Mouse (Mus musculus) layer of hippocampus, postnatal 10 days (tissue): ENCODE measurements around the gene Twf2. TPM values are rescaled to one million over a fixed set of nuclear protein-coding genes. Genes with fewer than 3 reads are reported as not detected.

Experiments
- DNase-seq, 2 experiments: peaks; one replicate each; pipeline ENCODE4 v3.0.0; 2021; ENCODE audit warnings: low spot score in 2 of 2
- total RNA-seq, 2 experiments: library from RNA; stranded (reverse); gene quantifications; 2 replicates each; pipeline ENCODE4 v1.2.3; 2021

Twf2 gene
- total RNA-seq, 2 experiments from 2014 or later: 40.8 to 41.3 TPM

DNA sequence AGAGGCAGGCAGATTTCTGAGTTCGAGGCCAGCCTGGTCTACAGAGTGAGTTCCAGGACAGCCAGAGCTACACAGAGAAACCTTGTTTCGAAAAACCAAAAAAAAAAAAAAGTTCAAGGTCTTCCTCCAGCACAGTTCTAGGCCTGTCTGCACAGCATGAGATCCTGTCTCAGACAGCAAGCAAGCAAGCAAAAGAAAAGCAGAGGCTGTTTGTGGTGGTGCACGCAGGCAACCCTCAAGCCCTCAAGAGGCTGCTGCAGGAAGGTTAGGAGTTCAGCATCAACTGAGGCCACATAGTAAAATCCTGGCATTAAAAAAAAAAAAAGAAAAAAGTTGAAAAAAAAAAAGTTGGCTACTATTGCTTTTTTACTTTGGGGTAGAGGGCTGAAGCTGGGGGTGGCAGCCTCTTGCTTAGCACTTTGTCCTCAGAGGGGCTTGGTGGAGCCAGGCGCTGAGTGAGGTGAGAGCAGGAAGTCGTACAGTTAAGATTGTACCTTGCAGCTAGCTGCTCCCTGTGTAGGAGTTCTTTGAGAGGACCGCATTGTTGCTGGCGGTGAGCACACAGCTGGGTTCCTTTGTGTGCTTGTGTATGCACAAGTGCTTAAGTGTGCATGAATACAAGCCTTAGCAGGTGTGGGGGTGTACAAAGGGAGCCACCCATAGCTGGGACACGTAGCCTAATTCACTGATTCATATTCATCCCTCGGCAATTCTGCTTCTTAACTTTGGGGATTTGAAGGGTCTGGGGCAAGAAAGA lies 8.1 kb downstream of the Twf2 start:
- no peak for DNase-seq

DNA sequence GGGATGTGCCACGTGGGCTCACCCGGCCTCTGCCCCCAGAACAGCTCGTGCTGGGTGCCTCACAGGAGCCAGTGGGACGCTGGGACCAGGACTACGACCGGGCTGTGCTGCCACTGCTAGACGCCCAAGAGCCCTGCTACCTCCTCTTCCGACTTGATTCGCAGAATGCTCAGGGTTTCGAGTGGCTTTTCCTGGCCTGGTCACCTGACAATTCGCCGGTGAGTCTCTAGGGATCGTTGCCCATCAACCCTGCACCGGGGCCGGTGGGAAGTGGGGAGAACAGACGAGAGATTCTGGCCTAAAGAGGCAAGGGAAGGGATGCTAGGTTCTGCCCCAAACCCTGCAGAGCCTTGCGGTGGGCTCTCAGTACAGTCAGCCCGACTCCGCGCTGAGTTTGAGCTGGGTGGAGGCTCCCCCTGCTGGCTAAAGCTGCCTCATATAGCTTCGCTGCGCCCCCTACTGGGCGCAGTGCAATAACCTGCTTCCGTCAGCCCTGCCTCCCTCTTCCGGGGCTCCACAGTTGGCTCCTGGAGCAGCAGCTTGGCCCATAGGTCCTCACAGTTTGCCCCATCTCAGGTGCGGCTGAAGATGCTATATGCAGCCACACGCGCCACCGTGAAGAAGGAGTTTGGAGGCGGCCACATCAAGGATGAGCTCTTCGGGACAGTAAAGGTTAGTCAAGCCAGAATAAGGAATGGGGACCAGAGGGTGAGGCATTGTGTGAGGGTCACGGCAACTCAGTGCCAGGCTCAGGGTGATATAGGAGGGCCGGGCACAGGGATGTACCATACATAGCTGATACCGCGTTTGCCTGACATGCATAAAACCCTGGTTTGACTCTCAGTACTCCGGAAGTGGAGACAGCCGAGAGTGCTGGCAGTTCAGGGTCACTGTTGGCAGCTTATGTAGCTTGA lies 9.0 kb downstream of the Twf2 start:
- peak; percentile 87 to 91 for DNase-seq

DNA sequence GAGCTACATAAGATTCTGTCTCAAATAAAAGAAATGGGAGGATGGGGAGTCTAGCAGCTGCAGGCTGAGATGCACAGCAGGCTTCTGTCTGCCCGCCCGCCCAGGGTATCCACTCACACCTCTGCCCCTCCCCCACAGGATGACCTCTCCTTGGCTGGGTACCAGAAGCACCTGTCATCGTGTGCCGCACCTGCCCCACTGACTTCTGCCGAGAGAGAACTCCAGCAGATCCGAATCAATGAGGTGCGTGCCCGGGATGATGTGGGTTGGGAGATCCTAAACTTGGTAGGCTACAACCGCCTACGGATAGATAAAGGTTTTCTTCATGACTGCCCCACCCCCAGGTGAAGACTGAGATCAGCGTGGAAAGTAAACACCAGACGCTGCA lies 9.7 kb downstream of the Twf2 start:
- no peak for DNase-seq

DNA sequence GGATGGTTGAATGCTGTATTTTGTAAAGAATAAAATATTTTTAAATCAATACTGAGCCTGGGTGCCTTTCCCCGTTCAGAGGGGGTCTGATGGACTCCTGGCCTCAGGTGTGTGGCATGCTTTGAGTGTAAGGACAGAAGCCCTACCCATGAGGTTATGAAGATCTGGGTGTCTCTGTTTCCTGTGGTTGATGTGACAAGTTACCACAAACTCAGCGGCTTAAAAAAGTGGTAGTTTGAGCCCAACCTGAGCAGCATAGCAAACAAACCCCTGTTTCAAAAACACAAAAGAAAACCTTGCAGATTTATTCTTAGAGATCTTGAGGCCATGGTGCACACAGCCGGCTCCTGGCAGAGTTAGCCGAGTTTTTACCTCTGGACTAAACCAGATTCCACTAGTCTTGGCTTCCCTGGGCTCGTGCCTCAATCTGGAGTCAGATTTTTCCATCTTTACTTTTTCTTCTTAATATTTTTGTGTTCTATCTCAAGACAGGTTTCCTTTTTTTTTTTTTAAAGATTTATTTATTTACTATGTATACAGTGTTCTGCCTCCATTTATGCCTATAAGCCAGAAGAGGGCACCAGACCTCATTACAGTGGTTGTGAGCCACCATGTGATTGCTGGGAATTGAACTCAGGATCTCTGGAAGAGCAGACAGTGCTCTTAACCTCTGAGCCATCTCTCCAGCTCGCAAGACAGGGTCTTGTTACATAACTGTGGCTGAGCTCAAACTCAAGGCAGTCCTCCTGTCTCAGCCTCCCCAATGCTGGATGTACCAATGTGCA lies 12.6 kb downstream of the Twf2 start:
- DNase-seq: no peak

DNA sequence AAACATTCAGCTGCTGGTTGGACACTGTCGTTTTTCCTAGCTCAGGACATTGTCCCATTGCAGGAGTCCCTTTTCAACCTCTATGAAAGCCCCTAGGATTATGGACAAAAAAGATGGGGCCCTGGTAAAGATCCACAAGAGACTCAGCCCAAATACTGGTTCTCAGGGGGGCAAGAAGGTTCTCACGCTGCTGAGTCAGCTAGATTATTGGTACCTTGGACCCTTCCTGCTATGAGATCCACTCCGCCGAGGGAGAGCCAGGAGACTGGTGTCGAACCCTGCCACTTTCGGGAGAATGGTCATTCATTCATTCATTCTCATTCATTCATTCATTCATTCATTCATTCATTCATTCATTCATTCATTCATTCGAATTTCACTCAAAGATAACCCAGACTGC lies 14.1 kb downstream of the Twf2 start:
- no peak for DNase-seq

DNA sequence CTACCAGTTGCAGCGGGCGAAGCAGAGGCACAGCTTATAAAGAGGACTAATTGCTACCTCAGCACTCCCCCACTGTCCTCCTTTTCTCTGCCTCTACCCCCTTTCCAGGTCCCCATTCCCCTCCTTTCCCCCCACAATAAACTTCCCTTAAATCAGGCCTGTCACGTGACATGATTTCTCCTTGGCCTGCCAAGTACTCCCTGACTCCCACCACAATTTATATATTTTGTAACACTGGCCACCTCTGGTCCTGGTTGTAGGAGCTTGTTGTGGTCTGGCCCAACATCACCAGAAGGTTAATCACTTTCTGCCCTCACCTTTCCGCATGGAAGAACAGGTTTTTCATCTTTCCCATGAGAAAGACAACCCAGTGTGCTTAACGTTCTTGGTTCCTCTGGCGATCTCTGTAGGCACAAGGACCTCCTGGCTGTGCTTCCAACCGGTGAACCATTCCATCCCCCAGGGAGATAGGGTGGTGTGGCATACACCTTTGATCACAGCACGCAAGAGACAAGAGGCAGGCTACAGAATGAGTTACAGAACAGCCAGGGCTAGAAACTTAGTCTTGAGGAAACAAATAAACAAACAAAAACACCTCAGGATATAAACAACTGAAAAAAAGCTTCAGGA lies 18.1 kb downstream of the Twf2 start:
- DNase-seq: no peak

DNA sequence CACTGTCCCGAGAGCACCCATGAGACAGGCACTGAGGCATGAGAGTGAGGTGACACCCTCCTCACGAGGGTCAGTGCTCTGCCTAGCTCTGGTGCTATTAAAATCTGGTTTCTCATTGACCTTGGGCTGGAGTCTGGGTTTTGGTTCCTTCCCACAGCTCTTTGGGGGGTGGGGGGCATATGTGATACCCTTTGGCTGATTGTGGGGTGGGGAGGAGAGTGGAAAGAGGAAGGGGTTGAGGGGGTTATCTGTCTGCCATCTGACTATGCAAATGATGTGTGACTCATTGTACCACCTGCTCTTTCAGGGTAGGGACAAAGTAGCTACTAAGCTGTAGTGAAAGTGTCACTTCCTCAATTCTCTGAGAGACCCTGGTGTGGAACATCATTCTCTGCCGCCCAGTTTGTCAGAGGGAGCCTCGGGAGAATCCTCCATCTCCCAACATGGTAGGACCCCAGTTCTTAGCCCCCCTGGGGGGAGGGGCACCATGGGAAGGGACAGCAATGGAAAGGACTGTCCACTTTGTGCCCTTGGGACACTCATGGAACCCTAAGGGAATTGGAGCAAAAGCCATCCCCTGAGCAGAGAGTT lies 19.4 kb downstream of the Twf2 start, which contains the start of gene Tlr9:
Gene Tlr9 (plus strand): TSS at position 338 of the 591 bp plus-strand sequence.
- no peak for DNase-seq

DNA sequence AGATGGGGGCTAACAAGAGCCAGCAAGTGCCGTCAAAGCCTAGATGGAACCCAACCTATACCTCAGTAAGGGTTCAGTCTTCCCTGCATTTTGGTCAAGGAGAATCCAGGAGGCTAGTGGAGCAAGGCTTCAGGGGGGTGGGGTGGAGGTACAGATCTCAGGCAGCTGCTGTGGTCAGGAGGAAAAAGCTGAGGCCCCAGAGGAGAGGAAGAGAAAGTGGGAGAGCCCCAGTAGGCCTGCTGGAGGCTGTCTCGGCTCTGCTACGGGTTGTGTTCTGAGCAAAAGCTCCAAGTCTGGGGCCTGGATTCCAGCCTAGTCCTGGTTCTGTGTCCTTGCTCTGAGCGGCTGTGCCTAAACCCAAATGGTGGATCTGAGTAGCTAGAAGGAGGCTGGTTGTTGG lies 20.1 kb downstream of the Twf2 start:
- DNase-seq: no peak

DNA sequence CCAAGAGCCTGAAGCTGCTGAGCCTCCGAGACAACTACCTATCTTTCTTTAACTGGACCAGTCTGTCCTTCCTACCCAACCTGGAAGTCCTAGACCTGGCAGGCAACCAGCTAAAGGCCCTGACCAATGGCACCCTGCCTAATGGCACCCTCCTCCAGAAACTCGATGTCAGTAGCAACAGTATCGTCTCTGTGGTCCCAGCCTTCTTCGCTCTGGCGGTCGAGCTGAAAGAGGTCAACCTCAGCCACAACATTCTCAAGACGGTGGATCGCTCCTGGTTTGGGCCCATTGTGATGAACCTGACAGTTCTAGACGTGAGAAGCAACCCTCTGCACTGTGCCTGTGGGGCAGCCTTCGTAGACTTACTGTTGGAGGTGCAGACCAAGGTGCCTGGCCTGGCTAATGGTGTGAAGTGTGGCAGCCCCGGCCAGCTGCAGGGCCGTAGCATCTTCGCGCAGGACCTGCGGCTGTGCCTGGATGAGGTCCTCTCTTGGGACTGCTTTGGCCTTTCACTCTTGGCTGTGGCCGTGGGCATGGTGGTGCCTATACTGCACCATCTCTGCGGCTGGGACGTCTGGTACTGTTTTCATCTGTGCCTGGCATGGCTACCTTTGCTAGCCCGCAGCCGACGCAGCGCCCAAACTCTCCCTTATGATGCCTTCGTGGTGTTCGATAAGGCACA lies 22.7 kb downstream of the Twf2 start:
- DNase-seq: no peak

DNA sequence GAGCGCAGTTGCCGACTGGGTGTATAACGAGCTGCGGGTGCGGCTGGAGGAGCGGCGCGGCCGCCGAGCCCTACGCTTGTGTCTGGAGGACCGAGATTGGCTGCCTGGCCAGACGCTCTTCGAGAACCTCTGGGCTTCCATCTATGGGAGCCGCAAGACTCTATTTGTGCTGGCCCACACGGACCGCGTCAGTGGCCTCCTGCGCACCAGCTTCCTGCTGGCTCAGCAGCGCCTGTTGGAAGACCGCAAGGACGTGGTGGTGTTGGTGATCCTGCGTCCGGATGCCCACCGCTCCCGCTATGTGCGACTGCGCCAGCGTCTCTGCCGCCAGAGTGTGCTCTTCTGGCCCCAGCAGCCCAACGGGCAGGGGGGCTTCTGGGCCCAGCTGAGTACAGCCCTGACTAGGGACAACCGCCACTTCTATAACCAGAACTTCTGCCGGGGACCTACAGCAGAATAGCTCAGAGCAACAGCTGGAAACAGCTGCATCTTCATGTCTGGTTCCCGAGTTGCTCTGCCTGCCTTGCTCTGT lies 23.3 kb downstream of the Twf2 start:
- DNase-seq: peak; percentile 41 to 53

DNA sequence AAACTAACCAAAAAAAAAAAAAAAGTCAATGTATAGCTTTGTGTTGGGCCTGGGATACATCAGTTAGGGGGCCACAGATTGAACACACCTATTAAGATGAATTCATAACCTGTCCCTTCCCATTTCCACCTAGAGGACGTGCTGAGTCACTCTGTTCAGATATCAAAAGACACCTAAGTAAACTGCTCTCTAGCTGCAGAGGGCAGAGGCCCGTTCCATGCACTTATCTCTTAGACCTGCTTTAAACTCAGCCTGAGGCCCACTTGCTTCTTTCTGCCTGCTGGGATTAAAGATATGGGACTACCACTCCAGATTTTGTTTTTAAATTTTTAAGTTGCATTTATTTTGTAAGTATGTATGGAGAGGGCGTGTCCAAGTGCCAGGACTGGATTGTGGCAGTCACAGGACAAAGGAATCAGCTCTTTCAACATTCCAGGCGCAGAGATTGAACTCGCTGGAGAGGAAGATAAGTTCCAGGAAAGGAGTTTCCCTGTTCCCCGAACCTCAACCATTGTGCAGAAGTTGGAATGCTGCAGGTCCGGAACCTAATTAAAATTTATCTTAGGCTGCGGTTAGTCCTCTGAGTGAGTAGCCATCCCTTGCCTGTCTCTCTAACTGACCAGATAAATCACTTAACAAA lies 25.0 kb downstream of the Twf2 start:
- DNase-seq: no peak

DNA sequence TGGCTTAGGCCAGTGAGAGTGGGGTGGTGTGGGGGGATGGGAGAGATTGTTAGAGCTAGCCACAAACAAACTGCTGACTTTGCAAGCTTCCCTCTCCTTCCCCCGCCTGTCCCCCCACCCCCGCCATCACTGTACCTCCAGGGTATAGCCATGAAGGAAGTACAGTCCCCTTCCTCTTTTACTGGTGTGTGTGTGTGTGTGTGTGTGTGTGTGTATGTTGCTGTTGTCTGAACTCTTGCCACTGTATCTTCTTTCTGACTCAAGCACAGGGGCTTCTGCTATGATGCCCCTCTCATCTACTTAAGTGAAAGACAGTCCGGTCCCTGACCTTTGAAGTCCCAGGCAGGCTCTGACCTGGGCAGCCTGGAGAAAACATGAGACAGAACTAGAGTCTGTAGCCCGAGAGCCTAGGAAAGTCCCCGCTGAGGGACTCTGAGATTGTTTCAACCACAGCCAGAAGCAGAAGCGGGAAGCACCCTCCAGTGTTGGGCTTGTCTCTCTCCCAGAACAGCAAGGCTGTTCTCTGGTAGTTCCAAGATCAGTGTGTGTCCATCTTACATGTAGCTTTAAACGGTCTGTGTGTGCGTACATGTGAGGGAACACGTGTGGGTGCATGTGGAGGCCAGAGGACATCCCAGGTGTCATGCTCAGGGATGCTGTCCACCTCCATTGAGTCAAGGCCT lies 27.3 kb downstream of the Twf2 start:
- DNase-seq: no peak

DNA sequence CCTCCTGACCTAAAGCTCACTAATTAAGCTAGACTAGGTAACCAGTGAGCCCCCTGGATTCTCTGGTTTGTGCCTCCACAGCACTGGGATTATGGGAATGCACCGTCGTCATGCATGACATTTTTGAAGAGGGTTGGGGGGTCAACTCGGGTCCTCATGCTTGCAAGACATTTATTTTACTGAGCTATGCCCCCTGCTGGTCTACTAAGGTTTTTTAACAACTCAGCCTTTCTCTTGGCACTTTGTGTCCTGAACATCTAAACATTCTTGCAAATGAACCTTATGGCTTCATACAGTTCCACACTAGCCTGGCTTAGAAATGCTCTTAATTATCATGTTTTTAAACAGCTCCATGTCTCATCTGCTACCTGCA lies 27.8 kb downstream of the Twf2 start:
- DNase-seq: no peak

DNA sequence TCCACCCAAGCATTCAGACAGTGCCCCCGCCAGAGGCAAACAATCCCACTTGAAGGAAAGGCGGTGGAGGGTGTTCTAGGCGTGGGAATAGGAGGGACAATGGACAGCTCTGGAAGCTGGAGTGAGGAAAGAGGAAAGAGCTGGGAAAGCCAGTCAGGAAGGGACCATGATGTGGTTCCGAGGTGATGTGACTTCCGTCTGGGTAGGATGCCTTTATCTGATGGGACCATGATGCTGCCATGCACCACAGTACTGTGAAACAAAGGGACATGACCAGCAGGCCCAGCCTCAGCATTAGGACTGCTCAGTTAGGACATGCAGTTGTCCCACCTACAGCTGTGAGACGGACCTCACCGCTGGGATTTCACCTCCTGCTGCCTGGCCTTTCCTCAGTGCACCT lies 28.3 kb downstream of the Twf2 start:
- DNase-seq: no peak

DNA sequence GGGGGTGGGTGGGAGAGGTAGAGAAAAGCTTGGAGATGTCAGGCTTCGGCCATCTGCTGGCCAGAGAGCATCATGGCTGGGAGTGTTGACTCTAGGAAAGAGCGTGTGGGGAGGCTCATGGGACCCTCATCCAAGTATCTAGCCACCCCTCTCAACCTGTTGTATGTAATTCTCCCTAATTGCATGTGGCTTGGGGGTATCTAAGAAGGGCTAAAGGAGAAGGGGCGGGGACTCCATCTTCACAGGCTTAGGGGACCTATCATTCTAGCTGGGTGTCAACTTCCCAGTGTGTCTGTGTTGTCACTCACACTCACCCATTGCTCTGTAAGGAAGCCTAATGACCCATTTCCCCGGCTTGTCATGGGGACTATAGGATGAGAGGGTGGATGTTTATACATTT lies 28.9 kb downstream of the Twf2 start:
- DNase-seq: no peak

DNA sequence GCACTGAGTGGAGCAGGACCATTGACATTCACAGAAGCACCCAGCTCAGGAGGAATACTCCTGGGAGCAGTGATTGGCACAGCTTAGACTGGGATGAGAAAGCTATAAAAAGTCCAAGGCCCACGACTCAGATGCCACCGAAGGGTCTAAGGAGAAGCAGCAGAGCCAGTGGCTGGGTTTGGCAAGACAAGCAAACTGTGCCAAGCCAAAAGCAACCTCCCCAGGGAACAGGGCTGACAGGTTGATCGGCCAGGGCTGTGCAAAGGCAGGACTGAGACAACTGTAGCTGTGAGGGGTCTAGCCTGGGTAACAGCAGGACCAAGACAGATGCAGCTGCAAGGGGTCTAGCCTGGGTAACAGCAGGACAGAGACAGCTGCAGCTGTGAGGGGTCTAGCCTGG lies 30.0 kb downstream of the Twf2 start:
- no peak for DNase-seq

DNA sequence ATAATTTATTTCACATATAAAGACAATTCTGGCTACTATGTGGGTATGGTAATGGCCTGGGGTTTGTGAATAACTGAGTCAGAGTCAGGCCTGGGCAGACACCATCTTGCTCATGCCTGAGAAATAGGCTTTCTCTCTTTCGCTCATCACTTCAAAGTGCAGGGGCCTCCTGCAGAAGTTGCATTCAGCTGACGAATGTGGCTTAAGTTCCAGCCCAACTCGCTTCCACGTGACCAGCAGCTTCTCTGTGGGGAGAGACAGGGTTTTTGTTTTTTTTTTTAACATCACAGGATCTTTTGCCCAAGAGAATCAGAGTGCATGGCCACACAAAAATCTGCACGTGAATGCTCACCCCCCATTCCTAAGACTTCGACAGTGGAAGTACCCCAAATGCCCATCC lies 31.0 kb downstream of the Twf2 start:
- DNase-seq: no peak

DNA sequence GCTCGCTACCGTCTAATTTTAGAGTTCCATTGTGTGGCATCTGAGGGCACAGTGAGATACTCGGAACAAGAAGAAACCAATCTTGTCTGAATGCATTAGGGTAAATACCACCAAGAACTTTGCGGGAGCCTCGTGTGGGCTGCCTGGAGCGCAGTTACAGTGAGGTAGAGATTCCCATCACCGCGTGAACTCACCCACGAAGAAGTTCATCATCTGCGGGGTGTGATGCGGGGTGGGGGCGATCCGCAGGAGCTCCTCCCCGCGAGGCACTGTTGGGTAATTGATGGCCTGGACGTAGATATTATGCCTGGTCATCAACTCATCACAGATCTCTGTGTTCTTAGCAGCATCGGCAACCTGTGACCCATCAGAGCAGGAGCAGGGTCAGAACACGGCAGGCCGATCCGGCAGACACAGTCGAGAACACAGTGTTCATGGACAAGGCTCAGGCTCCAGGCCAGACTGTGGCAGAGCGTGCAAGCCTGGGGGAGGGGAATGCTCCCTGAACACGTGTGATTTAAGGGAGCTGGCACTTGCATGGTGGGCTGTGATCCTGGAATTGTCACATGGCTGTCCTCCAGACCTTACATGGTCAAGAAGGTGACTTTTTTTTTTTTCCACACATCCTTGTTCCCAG lies 32.4 kb downstream of the Twf2 start:
- no peak for DNase-seq
